Mouse (Mus musculus) induced T-regulatory cell, adult 2 months (primary cell): ENCODE data around the gene Adamtsl1.

Source experiments
- DNase-seq: peaks from one replicate; pipeline ENCODE4 v3.0.0-alpha.2; 2012; ENCODE audit warnings: low read depth

Gene Adamtsl1

DNA sequence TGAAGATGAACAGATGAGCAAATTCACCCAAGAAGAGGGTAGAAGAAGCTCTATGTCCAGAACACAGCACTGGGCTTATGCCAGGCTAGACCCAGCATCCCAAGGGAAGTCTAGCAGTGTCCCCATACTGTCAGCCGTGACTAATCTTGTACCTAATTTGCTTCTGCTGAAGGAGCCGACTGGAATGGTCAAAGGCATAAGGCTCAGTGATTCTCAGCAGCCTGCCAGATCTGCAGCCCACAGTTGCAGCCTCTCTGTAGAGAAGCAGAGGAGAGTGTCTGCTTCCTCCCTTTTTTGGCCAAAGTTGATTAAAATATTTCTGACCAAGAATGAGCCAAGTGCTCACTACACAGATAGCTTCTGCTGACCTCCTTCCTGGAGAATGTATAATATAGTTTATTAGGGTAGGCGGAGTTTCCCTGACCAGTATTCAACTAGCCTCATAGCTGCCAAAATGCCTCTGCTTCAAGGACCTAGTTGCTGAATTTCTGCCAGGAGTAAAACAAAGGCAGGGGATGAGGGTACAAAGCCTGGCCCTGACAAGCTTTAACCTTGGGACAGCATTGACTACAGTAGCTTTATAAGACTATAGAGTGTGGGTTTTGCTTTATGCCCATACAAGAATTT, 804.1 kb downstream of the Adamtsl1 start:
- DNase-seq: no peak

DNA sequence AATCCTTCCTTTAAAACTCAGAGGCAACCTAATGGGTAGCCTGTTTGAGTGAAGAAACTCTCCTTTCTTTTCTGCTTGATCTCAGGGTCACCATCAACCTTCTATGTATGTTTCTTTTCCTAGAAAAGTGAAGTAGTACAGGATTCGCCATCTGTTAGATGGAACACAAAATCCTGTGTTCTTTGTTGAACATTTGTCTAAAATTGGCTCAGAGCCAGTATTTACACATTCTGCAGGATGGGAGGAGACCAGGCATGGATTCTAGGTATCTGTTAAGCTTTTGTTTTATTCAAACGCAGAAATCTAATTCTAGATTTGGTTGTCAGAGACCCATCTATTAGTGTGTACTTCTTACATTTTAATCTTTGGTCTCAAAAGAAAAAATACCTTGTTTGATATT, 811.4 kb downstream of the Adamtsl1 start:
- DNase-seq: no peak

DNA sequence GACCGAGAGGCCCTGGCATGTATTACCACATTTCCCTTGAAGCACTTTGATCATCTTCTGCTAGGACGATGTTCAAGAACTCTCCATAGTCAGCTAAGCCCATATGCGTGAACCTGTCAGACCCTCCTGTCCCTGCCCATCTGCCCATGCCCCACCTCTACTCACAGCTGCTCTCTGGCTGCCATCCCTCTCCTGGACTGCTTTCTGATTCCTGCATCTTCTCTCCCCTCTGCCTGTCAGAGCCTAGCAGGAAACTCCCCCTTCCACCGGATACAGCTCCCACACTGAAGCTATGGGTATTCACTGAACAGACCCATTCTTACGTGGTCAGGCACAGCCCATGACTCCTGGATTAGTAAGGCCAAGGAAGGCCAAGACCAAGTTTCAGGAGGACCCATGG, 812.0 kb downstream of the Adamtsl1 start:
- no peak for DNase-seq

DNA sequence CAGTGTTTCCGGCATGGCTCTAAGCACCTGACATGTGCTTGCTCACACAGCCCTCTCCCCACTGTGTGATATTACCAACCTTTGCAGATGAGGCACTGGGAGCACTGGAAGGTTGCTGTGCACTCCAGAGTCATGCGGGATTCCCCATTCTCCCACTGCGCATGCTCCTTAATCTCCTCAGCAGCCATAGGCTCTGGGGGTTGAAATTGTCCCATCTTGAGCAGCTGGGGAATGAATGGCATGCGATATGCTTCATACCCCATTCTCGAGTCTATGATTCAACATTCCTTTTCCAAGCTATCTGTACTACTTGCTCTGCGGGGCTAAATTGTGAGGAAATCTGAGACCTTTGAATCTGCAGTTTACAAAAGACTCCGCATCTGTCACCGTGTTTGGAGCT, 812.7 kb downstream of the Adamtsl1 start:
- DNase-seq: no peak

DNA sequence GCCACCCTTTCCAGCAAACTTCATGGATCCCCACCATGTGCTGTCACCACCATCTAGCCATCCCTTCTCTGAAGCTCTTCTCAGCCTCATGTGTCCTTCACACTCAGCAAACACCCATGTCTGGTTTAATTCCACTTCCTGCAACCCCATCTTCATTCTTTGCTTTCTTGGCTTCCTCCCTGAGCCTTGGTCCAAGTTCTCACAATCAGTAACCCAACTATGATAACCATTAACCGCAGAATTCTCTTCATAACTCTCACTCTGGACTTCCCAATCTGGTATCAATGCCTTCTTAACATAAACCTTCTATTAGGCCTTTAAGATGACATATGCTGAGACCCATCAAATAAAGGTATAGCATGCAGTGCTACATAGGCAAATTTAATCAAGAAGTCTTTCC, 815.5 kb downstream of the Adamtsl1 start:
- no peak for DNase-seq

DNA sequence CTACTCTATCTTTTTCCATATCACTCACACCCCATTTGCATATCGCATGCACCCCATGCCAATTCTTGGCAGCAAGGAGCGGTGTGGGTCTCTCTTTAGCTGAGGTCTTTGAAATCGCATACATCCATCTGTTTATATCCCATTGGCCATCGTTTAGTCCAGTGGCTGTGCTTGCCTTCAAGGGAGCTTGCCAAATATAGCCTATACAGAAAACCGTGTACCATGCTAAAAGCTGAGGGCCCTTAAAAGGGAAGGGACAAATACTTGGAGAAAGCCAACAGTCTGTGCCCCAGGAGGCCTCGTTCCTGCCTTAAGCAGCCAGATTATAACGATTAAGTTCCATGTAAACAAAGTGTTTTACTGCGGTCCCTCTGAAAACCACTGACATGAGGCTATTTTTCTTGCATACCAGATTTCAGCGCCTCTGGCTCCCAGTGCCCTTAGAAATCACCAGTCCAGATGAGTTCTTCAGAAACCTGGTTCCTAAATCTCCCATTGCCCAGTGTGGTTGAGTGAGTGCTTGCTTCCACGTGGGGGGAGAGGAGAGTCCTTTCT, 822.0 kb downstream of the Adamtsl1 start:
- DNase-seq: no peak

DNA sequence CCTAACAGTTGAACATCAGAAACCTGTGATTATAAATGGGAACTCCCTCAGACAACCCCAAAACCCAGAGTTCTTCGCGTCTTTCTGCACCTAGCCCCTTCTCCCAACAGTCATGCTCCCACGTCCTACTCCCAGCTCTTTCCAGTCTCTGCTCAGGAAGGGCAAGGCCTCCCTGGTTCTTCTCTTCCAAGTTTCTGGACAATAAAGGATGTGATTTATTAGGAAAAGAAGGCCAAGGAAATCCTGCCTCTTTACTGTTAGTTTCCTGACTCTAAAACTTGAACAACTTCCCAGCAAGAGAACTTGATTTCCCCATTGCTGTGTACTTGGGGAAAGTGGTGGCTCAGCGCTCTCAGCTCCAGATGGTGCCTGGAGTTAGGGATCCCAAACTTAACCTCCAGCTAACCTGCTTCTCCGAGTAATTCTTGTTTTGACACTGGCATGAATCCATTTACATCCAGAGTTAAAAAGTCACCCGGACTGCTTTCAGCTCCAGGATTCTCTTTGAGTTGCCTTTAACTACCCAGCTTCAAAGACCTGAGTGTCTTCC, 823.3 kb downstream of the Adamtsl1 start:
- DNase-seq: no peak

DNA sequence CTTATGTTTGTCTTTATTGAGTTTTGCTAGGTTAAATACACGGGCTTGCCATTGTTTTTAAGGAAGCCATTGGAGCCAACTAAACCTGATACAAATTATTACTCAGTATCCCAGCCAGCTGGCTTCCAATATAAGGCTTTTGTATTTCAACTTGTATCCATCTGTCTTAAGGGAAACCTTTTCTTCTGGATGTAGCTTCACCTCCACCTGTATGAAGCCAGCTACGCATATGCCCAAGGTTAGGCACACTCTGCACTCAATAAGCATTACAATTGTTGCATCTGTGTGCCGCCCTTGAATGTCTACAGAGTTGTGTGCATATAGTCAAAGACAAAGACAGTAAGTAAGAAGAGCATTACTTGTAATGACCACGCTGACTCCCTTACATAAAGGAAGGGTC, 835.4 kb downstream of the Adamtsl1 start:
- no peak for DNase-seq

DNA sequence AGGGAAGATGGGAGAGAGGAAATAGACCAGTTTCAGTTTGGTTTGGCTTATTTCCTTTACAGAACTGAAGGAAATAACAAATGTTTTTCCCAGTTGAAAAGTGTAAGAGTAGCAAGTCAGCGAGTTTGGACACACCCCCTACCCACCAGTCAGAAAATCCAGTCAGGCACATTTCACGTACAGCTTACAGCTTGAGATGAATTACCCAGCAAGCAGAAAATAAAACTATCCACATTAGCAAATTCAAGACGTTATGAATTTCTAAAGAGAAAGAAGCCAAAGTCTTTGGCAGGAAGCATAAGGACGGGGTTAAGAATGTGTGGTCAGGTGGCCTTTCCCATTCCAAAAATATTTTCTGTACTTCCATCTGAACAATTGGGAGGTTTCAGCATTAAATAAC, 838.1 kb downstream of the Adamtsl1 start:
- no peak for DNase-seq

DNA sequence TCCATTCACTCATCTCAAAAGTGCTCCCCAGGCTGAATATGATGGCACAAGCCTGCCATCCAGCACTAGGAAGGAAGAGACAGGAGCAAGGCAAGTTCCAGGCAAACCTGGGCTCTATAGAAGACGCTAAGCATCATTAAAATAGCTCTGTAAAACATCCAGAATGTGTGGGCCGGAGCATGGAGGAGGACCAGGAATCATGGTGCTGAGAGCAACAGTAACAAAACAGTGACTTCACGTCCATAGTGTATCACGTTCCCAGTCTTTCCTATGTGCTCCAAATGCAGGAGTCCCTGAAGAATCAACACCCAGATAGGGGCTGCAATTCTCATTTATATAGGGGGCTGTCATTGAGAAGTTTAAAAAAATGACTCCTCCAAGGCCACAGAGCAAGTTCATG, 839.6 kb downstream of the Adamtsl1 start:
- DNase-seq: no peak

DNA sequence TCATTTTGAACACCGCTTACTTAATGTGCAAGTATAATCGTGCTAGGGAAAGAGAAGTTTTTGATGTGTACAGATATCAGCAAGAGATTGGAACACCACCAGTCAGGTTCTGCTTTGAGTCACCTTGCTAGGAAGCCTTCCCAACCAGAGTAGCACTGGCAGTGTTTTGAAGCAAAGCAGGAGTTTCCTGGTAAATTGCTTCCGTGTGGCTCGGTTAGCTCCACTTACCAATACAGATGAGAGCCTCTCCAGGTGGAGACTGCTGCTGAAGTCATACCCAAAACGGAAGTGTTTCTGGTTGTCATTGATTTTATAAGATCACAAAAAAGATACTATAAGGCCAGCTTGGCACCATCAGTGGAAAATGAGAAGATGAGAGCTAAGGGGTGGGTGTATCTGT, 845.4 kb downstream of the Adamtsl1 start:
- DNase-seq: no peak

DNA sequence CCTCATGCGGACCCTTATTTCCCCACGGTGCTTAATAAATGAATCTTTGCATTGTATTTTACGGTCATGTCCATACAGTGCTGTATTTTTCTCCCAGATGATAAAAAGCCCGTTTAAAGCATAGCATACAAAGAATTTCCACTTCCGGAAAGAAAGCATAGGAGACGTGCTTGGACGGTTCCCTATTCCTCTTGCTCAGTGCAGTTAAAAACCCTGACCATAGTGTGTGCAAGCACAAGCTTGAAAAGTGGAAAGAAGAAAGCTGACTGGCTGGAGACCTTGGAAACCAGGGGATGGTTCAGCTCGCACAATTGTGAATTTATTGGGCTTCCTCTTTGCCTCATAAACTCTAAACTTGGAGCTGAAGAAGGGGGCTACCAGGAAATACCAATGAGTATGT, 855.1 kb downstream of the Adamtsl1 start:
- DNase-seq: no peak

DNA sequence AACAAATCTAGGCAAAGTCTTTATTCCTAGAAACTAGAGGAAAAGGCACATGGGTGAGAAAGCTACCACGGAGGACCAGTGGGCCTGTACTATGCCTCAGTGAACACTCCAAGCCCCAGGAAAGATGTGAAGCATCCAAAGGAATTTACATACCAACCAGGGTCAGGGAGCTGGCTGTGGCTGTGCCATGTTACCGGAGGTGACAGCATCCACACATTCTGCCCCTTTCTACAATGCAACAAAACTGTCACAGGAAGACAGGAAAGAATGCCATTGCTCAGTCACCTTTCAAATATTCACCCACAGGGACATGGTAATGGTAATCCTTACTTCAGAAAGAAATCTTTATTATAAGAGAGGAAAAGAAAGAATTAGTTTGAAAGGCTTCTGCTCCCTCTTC, 859.2 kb downstream of the Adamtsl1 start:
- no peak for DNase-seq

DNA sequence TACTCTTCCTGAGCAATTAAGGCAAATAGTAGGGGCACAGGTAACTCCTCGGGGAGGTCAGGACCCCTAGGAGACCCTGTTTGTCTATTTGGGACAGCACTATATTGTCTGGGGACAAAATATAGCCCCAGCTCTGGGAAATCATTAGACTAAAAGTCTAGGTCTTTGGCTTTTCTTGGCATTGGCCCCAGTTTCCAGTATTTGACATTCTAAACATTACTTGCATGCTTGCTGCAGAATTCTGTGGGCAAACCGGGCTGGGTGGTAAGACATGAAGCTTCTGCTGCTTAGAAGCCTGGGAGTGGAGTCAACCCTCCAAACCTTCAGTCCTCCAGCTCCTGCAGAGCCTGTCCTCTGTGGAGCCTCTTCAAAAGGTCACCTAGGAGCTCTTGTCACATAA, 869.2 kb downstream of the Adamtsl1 start:
- DNase-seq: no peak

DNA sequence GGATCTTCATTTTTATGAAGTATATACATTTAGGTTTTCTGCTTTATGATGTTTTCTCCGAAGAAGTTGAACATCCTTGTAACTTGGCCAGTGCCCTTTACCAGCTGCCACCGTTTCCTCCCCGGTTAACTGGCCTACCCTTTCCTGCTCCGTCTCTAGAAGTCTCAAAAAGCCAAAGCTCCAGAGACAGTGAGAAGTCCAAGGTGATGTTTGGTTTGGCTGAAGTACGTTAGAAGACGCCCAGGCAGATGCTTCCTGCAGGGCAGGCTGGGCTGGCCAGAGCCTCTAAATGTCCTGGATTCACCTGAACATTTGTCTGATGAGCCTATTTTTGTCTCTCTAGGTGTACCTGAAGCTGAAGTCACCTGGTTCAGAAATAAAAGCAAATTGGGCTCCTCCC, 871.1 kb downstream of the Adamtsl1 start:
- no peak for DNase-seq

DNA sequence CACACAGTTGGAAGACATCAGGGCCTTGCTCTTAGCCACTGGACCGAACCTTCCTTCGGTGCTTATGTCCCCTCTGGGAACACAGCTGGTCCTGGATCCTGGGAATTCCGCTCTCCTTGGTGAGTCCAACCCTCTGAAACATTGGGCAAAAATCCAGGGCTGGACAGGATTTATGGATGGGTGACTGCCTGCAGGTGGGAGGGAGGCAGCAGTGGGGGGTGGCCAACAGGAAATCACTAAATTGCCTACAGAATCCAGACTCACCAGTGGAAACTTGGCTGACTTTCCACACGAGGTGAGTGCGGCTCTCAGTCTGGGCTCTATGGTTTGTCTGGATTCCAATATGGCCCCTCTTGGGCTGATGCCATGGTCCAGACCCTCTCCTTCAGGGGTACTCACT, 874.5 kb downstream of the Adamtsl1 start:
- DNase-seq: no peak

DNA sequence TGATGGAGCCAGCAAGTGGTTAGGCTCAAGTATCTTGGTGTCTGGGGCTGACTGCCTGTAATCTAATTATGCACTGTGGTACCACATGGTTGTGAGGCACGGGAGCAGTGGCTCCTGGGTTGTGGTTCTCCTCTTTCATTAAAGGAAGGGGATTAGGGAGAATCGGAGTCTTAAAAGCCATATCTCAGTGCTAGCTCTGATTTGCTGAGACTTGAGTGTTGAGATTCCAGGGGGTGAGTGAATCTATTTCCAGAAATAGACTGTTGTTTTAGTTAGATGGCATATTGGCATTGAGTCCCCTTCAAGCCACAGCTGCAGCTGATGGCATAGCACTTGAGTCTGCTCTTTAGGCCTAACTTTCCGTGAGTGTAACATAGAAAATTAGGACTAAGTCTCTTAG, 877.2 kb downstream of the Adamtsl1 start:
- no peak for DNase-seq

DNA sequence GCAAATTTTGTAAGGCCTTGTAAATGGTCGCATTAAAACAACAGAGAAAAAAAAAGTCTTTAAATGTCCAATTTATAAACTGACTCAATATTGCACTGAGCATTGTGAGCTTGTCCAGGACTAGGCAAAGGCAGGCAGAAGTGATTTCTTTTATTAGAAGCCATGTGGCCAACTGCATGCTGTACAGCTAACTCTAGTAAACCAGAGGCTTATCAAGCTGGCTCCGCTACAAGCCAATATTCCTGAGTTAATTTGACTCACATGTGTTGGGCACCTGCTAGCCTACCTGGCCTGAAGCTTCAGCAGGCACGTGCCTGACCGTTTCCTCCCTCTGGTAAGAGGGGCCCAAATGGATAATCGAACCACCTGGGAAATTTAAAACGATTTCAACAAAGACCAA, 881.7 kb downstream of the Adamtsl1 start:
- DNase-seq: no peak

DNA sequence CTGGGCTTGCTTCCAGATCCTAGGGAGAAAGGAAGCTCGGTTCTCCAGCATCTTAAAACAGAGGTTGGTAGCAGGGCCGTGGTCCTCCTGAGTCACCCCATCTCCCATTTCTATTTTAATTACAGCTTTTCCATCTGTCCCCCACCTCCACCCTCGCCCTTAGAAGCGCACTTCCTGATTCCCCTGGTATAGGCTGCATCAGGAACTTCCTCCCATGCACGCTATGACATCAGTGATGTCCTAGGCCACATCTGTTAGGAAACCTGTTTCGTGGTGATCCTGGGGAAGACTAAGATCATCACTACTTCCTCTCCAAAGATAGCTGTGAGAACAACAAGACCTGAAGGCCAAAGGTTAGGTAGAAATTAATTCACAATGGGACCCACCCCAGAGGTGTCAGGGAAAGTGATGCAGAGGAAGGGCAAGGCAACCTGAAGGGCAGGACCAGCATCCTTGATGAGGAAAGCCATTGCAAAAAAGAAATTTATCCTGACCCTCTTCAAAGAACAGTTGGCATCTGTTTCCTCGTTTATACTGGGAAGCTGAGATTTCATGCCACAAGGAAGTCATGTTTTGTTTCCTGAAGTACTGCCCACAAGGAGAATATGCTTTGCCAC, 882.8 kb downstream of the Adamtsl1 start:
- DNase-seq: no peak

DNA sequence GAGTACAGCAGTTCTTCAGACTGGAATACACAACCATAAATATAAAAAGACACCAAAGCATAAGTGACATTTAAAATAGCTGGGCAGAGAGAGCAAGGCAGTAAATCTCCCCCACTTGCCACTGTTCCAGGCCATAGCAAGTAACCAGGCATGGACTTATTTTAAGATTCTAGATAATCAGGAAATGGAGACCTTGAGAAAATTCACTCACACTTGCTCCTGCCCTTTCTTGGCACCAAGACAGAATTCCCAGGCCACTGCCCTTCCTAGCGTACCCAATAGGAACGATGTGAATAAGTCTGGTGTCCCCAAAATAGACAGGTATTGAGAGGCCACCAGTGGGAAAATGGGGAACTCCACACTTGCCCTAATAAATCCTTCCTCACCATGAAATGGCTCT, 883.5 kb downstream of the Adamtsl1 start:
- no peak for DNase-seq

DNA sequence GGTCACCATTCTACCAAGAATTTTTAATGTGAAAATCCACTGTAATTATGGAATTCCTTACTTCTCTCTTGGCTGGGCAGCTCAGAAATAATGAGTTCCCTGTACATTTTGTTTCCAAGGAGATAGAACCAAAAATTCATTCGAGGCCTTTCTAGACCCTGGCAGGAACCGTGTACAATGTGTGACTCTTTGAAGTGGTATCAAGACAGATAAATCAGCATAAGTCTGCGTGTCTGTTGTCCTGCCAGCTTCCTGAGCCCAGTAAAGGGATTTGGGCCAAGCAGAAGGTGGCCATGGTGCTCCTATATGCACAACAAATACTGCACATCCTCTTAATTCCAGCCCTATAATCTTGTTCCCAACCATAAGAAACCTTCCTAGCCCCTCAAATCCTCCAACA, 887.1 kb downstream of the Adamtsl1 start:
- DNase-seq: no peak

DNA sequence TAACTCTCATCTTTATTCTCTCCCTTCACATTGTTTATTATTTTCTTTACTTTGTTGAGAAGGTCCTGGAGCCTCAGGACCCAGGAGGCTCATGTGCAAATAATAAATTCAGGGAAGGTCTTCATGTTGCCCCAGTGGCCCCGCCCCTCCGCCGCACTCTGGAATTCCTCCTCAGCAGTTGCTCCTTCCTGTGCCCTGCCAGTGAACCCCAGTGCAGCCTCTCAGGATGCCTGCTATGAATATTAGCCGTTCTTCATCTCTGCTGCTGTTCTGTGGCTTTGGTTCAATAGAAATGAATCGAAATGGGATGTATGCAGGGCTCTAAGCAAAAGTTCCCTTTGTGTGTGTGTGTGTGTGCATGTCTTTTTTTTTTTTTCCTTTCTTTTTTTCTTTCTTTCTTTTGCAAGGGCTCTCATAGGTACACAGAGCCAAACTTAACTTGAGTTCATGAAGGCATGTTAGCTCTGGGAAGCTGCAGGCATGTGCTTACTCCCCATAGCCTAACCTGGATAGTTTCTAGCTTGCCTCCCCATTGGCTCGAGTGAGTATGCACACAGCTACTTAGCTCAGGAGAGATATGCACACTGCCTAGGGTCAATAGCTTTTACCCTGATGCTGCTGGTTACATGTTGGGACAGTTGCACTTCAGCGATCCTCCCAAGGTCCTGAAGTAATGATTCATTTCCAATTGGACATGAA, 892.7 kb downstream of the Adamtsl1 start:
- DNase-seq: no peak

DNA sequence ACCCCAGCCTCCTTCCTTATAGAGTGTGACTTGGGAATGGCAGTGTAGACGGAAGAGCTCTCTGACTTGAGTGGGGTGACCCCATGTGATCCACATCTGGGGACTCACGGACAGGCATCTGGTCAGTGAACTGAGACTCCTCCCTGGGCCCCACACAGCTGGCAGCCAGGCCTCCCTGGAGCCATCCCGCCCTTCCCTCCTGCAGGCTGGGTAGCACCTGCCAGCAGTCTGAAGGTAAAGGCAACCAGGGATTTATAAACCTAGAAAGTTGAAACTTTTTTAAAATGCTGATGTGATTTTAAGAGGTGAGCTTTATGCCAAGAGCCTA, 893.2 kb downstream of the Adamtsl1 start:
- DNase-seq: no peak
